Mouse (Mus musculus) thymus, adult 2 months (tissue): Measurements from ENCODE around the gene Arrdc5. TPM values are rescaled to one million over a fixed set of nuclear protein-coding genes. Genes with fewer than 3 reads are reported as not detected.

Experiments used
- DNase-seq: peaks from one replicate; pipeline ENCODE4 v3.0.0; 2021
- H3K27ac ChIP-seq: fragments of 200-500 bp; 2 replicates; pipeline ENCODE4 v1.5.1; 2012; ENCODE audit warnings: low read length, control low read depth; ENCODE audit not compliant: control insufficient read depth, insufficient read depth
- H3K27me3 ChIP-seq: fragments of 200-500 bp; 2 replicates; pipeline ENCODE4 v1.6.1; 2012; ENCODE audit warnings: mild to moderate bottlenecking, low read length, moderate library complexity, mixed read lengths; ENCODE audit not compliant: control insufficient read depth, insufficient read depth
- H3K36me3 ChIP-seq: fragments of 200-500 bp; 2 replicates; pipeline ENCODE4 v1.6.1; 2012; ENCODE audit warnings: mild to moderate bottlenecking, low read length, moderate library complexity; ENCODE audit not compliant: control insufficient read depth, insufficient read depth
- H3K4me1 ChIP-seq: fragments of 200-500 bp; replicated peaks from 2 replicates; pipeline ENCODE4 v1.6.1; 2012; ENCODE audit warnings: low read length; ENCODE audit not compliant: control insufficient read depth, insufficient read depth
- H3K4me3 ChIP-seq: fragments of 200-500 bp; 2 replicates; pipeline ENCODE4 v1.5.1; 2012; ENCODE audit warnings: mild to moderate bottlenecking, low read length, control low read depth, moderate library complexity; ENCODE audit not compliant: control insufficient read depth, insufficient read depth
- CTCF ChIP-seq: fragments of 200-500 bp; IDR thresholded peaks from 2 replicates; pipeline ENCODE4 v1.5.1; 2012; ENCODE audit warnings: mild to moderate bottlenecking, control low read depth, low read length, moderate library complexity, borderline replicate concordance; ENCODE audit not compliant: control insufficient read depth, poor library complexity, insufficient read depth; ENCODE audit errors: extremely low read depth
- POLR2A ChIP-seq: fragments of 200-500 bp; IDR thresholded peaks from 2 replicates; pipeline ENCODE4 v1.6.1; 2012; ENCODE audit warnings: mild to moderate bottlenecking, low read length, control low read depth, moderate library complexity; ENCODE audit not compliant: control insufficient read depth, poor library complexity, insufficient read depth; ENCODE audit errors: extremely low read depth
- WGBS: fragments of 180-500 bp; shearing (Covaris S2); methylation state at CpG from one replicate; pipeline ENCODE4 v1.1.7; 2018; 5-methylcytosine and 5-hydroxymethylcytosine counted together
- polyA plus RNA-seq: library from polyadenylated mRNA; depleted of rRNA; stranded (reverse); fragments of >200 nt; gene quantifications from 2 replicates; pipeline ENCODE4 v1.2.3, GENCODE M21; 2012

Arrdc5 gene
- polyA plus RNA-seq, 1 experiment = not detected

GRCm38 (mm10) chr17:56283316-56283715 is 16.8 kb downstream of the Arrdc5 start:
- no peak overlapping the region for H3K4me3 ChIP-seq
- TF ChIP-seq POLR2A (no peak), CTCF (no peak)
- WGBS = 56% methylated on average over 8 of the region's 8 CpGs
- H3K27me3 ChIP-seq = no peaks in the 10 kb centered on the region
- no peak overlapping the region for H3K27ac ChIP-seq
- peaks cover 7% of the 10 kb centered on the region for H3K4me1 ChIP-seq
- peaks cover 5% of the 10 kb centered on the region; the same call in 1 of the 2 replicates for H3K36me3 ChIP-seq
- DNase-seq = no peak

GRCm38 (mm10) chr17:56282802-56283201 is 17.3 kb downstream of the Arrdc5 start:
- Histone ChIP-seq H3K4me3 (no peak overlapping the region), H3K27ac (no peak overlapping the region), H3K4me1 (peaks cover 5% of the 10 kb centered on the region), H3K36me3 (peaks cover 5% of the 10 kb centered on the region; the same call in 1 of the 2 replicates), H3K27me3 (no peaks in the 10 kb centered on the region)
- TF ChIP-seq CTCF = no peak
- TF ChIP-seq POLR2A = no peak
- DNase-seq = no peak
- WGBS = 88% methylated on average over 4 of the region's 4 CpGs

- Histone ChIP-seq H3K27ac (no peak overlapping the region), H3K4me3 (no peak overlapping the region), H3K36me3 (peaks cover 4% of the 10 kb centered on the region; the same call in 1 of the 2 replicates), H3K27me3 (no peaks in the 10 kb centered on the region), H3K4me1 (peaks cover 13% of the 10 kb centered on the region)
- WGBS = 96% methylated on average over 12 of the region's 12 CpGs
- no peak for TF ChIP-seq POLR2A
- no peak for TF ChIP-seq CTCF
- no peak for DNase-seq
Measured at GRCm38 (mm10) chr17:56281193-56281592, 18.9 kb downstream of the Arrdc5 start.

GRCm38 (mm10) chr17:56279481-56280155 is 20.5 kb downstream of the Arrdc5 start:
- no peak overlapping the region for H3K27ac ChIP-seq
- H3K27me3 ChIP-seq = no peaks in the 10 kb centered on the region
- H3K4me1 ChIP-seq = peaks cover 17% of the 10 kb centered on the region
- H3K4me3 ChIP-seq = no peak overlapping the region
- no peak for TF ChIP-seq CTCF
- H3K36me3 ChIP-seq = no peaks in the 10 kb centered on the region
- WGBS = 94% methylated on average over 12 of the region's 12 CpGs
- no peak for DNase-seq

GRCm38 (mm10) chr17:56278340-56278739 is 21.7 kb downstream of the Arrdc5 start:
- Histone ChIP-seq H3K36me3 (no peaks in the 10 kb centered on the region), H3K27me3 (no peaks in the 10 kb centered on the region), H3K27ac (no peak overlapping the region), H3K4me3 (no peak overlapping the region), H3K4me1 (peaks cover 15% of the 10 kb centered on the region)
- 94% methylated on average over 5 of the region's 5 CpGs for WGBS
- TF ChIP-seq POLR2A = no peak
- no peak for TF ChIP-seq CTCF
- no peak for DNase-seq

GRCm38 (mm10) chr17:56277567-56277893 is 22.6 kb downstream of the Arrdc5 start:
- no peak for DNase-seq
- Histone ChIP-seq H3K4me3 (no peak overlapping the region), H3K27me3 (no peaks in the 10 kb centered on the region), H3K27ac (peak overlapping the region; percentile 11; the same call in 1 of the 2 replicates), H3K36me3 (no peaks in the 10 kb centered on the region), H3K4me1 (peaks cover 14% of the 10 kb centered on the region)
- TF ChIP-seq CTCF (no peak), POLR2A (no peak)
- WGBS = 50% methylated on average over 2 of the region's 2 CpGs
